Mouse (Mus musculus): Measurements from ENCODE around the gene Dlat.

DNA sequence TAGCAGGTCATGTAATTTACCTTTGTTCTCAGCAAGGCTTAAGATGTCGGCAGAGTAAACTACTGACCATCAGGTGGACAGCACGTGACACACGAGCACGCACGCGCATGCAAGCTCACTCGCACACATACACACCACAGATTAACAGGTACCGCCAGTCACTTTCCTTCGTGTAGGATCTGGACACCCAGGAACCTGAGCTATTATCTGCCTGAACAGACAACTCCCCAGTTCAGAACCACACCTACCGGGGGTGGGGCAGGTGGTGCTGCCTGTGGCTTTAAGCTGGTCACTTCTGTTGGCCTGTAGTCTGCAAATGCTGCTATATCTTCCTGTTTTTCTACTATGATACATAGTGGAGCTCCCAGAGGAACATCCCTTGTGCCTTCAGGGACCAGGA, 9.1 kb downstream of the Dlat start:
- no peak for TF ChIP-seq CTCF (IDR thresholded peaks at IDR 0.05; ENCODE audit: low read depth)
- no peak for TF ChIP-seq EP300 (IDR thresholded peaks at IDR 0.05; ENCODE audit: low read depth)

All from heart, postnatal 0 days (tissue).